Mouse (Mus musculus): ENCODE data around the gene Timm17b.
"Not testable (repeated sequence)": the region's sequence is repeated elsewhere in the genome, so short reads cannot be mapped to it uniquely, and the experiment has no call there.

Timm17b gene
- long read RNA-seq, experiment 1, transcript Timm17b-201 (6 exons, 2,381 nt), result major isoform, 108 of 120 reads
- long read RNA-seq, experiment 1, partial matches to known transcripts, result 4 of 120 reads
- long read RNA-seq, experiment 1, other reads (novel, unspliced or antisense), result 6 of 120 reads
- long read RNA-seq, experiment 2, transcript Timm17b-201 (6 exons, 2,381 nt), result major isoform, 113 of 122 reads
- long read RNA-seq, experiment 2, partial matches to known transcripts, result 1 of 122 reads
- long read RNA-seq, experiment 2, other reads (novel, unspliced or antisense), result 6 of 122 reads

GRCm38 (mm10) chrX:7898880-7899874, at the start of gene Timm17b, which contains the start of gene Pqbp1:
Gene Timm17b, plus strand, starts transcription at chrX:7899357.
Gene Pqbp1, minus strand, starts transcription at chrX:7899269.
- intact Hi-C loops (cut with DNase I), result no loop called here

- intact Hi-C loops (cut with DNase I), result no loop called here
These were observed 44.6 kb upstream of the Timm17b start for GRCm38 (mm10) chrX:7854578-7854977.

- intact Hi-C loops (cut with DNase I), result no loop called here
These were observed 39.9 kb upstream of the Timm17b start for GRCm38 (mm10) chrX:7859191-7859753.

- intact Hi-C loops (cut with DNase I), result no loop called here
These were observed 36.0 kb upstream of the Timm17b start for GRCm38 (mm10) chrX:7863181-7863580.

- intact Hi-C loops (cut with DNase I), result no loop called here
These were observed 34.6 kb upstream of the Timm17b start for GRCm38 (mm10) chrX:7864551-7864950.

GRCm38 (mm10) chrX:7865343-7865742, 33.8 kb upstream of the Timm17b start:
- intact Hi-C loops (cut with DNase I), result no loop called here

GRCm38 (mm10) chrX:7865786-7866185, 33.4 kb upstream of the Timm17b start:
- intact Hi-C loops (cut with DNase I), result no loop called here

- intact Hi-C loops (cut with DNase I), result no loop called here
These were observed 32.0 kb upstream of the Timm17b start for GRCm38 (mm10) chrX:7867141-7867540.

- intact Hi-C loops (cut with DNase I), result no loop called here
These were observed 30.7 kb upstream of the Timm17b start for GRCm38 (mm10) chrX:7868506-7868905.

GRCm38 (mm10) chrX:7869826-7870225, 29.3 kb upstream of the Timm17b start:
- intact Hi-C loops (cut with DNase I), result no loop called here

- intact Hi-C loops (cut with DNase I), result no loop called here
These were observed 21.1 kb upstream of the Timm17b start, which contains the start of gene Pim2 for GRCm38 (mm10) chrX:7878007-7878419. Gene Pim2, plus strand, starts transcription at chrX:7878262.

- intact Hi-C loops (cut with DNase I), result no loop called here
These were observed 20.7 kb upstream of the Timm17b start for GRCm38 (mm10) chrX:7878495-7878894.

- intact Hi-C loops (cut with DNase I), result no loop called here
These were observed 19.3 kb upstream of the Timm17b start for GRCm38 (mm10) chrX:7879819-7880218.

GRCm38 (mm10) chrX:7883841-7884567, 15.2 kb upstream of the Timm17b start, which contains the start of gene Slc35a2:
Gene Slc35a2, plus strand, starts transcription at chrX:7884028.
- intact Hi-C loops (cut with DNase I), result no loop called here

GRCm38 (mm10) chrX:7898211-7898610, 946 bp upstream of the Timm17b start:
- intact Hi-C loops (cut with DNase I), result no loop called here

- intact Hi-C loops (cut with DNase I), result no loop called here
These were observed 5.3 kb downstream of the Timm17b start for GRCm38 (mm10) chrX:7904441-7904840.

- intact Hi-C loops (cut with DNase I), result no loop called here
These were observed 8.6 kb downstream of the Timm17b start, which contains the start of gene Gm10491 for GRCm38 (mm10) chrX:7907735-7908134. Gene Gm10491, minus strand, starts transcription at chrX:7907835.

- intact Hi-C loops (cut with DNase I), result not testable (repeated sequence)
These were observed 10.1 kb downstream of the Timm17b start, which contains the start of gene Gm10490 for GRCm38 (mm10) chrX:7909242-7909641. Gene Gm10490, plus strand, starts transcription at chrX:7909542.

GRCm38 (mm10) chrX:7910473-7910872, 11.3 kb downstream of the Timm17b start:
- intact Hi-C loops (cut with DNase I), result no loop called here

- intact Hi-C loops (cut with DNase I), result loop anchor here (5.0 kb wide), 1 partner anchor 102 kb away; the partner anchor contains the start of gene Glod5
These were observed 16.5 kb downstream of the Timm17b start for GRCm38 (mm10) chrX:7915669-7916068.

GRCm38 (mm10) chrX:7917960-7918359, 18.8 kb downstream of the Timm17b start:
- intact Hi-C loops (cut with DNase I), result loop anchor here (5.0 kb wide), 1 partner anchor 99 kb away; the partner anchor contains the start of gene Glod5
